Mouse (Mus musculus) heart, postnatal 0 days (tissue): ENCODE data around the gene Ldhc.

Experiments used
- CTCF ChIP-seq: IDR thresholded peaks from 2 replicates; pipeline ENCODE4 v1.5.1; 2016; ENCODE audit warnings: antibody characterized with exemption, control low read depth, low read depth
- EP300 ChIP-seq: IDR thresholded peaks from 2 replicates; pipeline ENCODE4 v1.6.1; 2016; ENCODE audit warnings: antibody characterized with exemption, low read depth

- TF ChIP-seq EP300: no peak
- TF ChIP-seq CTCF: no peak
These were observed 17.4 kb upstream of the Ldhc start for GRCm38 (mm10) chr7:46843576-46843975.
